Mouse (Mus musculus): ENCODE measurements around the gene Cln6. TPM values are rescaled to one million over a fixed set of nuclear protein-coding genes. Genes with fewer than 3 reads are reported as not detected.

The Cln6 gene
- polyA plus RNA-seq (2015; fragmentation: Nextera tagmentation; extraction: Ambion mirVana): 25.1 and 27.5 TPM in 2 replicates

DNA sequence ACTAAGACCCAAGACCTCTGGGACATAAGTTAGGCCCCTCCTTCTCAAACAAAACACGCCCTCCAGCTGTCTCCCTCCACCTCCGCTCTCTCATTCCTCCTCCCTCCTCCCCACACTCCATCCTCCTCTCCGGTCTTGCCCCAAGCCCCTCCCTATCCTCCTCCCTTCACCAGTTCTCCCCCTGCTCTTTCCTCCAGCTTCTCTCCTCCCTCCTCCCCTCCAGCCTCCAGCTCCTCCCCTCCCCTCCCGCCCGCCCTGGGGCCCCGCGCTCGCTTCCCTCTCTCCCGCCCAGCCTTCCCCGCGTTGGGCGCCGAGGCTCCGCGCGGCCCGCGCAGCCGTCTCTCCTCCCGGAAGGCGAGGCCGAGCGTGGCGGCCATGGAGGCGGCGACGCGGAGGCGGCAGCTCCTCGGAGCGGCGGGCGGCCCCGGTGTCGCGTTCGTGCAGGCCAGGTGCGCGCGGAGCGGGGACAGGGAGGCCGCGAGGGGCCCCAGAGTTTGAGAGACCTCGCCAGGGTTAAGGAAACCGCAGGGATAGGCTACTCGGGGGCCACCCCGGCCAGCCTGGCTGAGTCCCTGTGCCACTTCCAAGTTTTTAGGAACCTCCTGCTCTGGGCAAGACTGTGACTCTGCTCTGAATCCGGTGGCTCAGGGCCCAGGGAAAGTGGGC lies at the start of gene Cln6:
Gene Cln6 (plus strand): TSS at position 280 of the 666 bp plus-strand sequence.

GRCm38 (mm10) chr9:62811516-62812121 lies 27.0 kb upstream of the Cln6 start, which contains the start of gene Fem1b:
Fem1b (minus strand) TSS chr9:62811934.

GRCm38 (mm10) chr9:62857719-62858261 lies 19.2 kb downstream of the Cln6 start, which contains the start of gene Calml4:
Calml4 (plus strand) TSS chr9:62858080.

Other genes starting within 250 kb of the Cln6 start
- 1.0 and 1.1 TPM in 2 replicates for gene Itga11, start 161.0 kb upstream of the Cln6 start, polyA plus RNA-seq (2015; fragmentation: Nextera tagmentation; extraction: Ambion mirVana)
- 8.2 TPM in 2 replicates for gene Fem1b, start 26.9 kb upstream of the Cln6 start, polyA plus RNA-seq (2015; fragmentation: Nextera tagmentation; extraction: Ambion mirVana)
- 5.6 and 7.0 TPM in 2 replicates for gene Calml4, start 19.3 kb downstream of the Cln6 start, polyA plus RNA-seq (2015; fragmentation: Nextera tagmentation; extraction: Ambion mirVana)
- gene Pias1, start 149.1 kb downstream of the Cln6 start, polyA plus RNA-seq (2015; fragmentation: Nextera tagmentation; extraction: Ambion mirVana): 27.9 and 33.8 TPM in 2 replicates

Measured in spleen, postnatal 0 days (tissue).